Mouse (Mus musculus): ENCODE measurements around the gene Map7. TPM values are rescaled to one million over a fixed set of nuclear protein-coding genes. Genes with fewer than 3 reads are reported as not detected.

The Map7 gene
- total RNA-seq, 2 experiments from 2014 or later: 12.6 to 19.4 TPM

- no peak for DNase-seq
- intact Hi-C loops (cut with DNase I): no loop called here
These were observed 124.1 kb downstream of the Map7 start for GRCm38 (mm10) chr10:20272380-20272779.

GRCm38 (mm10) chr10:20273278-20273677 lies 125.0 kb downstream of the Map7 start:
- no peak for DNase-seq
- intact Hi-C loops (cut with DNase I): no loop called here

GRCm38 (mm10) chr10:20274022-20274421 lies 125.8 kb downstream of the Map7 start:
- no peak for DNase-seq
- intact Hi-C loops (cut with DNase I): no loop called here

GRCm38 (mm10) chr10:20281456-20281855 lies 133.2 kb downstream of the Map7 start:
- intact Hi-C loops (cut with DNase I): no loop called here
- DNase-seq: no peak

- intact Hi-C loops (cut with DNase I): no loop called here
- peak; percentile 49 for DNase-seq
These were observed 137.2 kb downstream of the Map7 start for GRCm38 (mm10) chr10:20285289-20285975.

- intact Hi-C loops (cut with DNase I): no loop called here
- DNase-seq: no peak
These were observed 137.9 kb downstream of the Map7 start for GRCm38 (mm10) chr10:20285994-20286836.

- DNase-seq: no peak
- intact Hi-C loops (cut with DNase I): no loop called here
These were observed 139.1 kb downstream of the Map7 start for GRCm38 (mm10) chr10:20287369-20287768.

GRCm38 (mm10) chr10:20290467-20290883 lies 142.2 kb downstream of the Map7 start:
- intact Hi-C loops (cut with DNase I): no loop called here
- peak; percentile 91 for DNase-seq

GRCm38 (mm10) chr10:20295961-20296360 lies 147.7 kb downstream of the Map7 start:
- intact Hi-C loops (cut with DNase I): no loop called here

GRCm38 (mm10) chr10:20298152-20298920 lies 150.1 kb downstream of the Map7 start:
- intact Hi-C loops (cut with DNase I): no loop called here

More at GRCm38 (mm10) chr10:20295961-20296360, 147.7 kb downstream of the Map7 start:
- no peak for DNase-seq

GRCm38 (mm10) chr10:20299114-20299513 lies 150.8 kb downstream of the Map7 start:
- DNase-seq: no peak
- intact Hi-C loops (cut with DNase I): no loop called here

More at GRCm38 (mm10) chr10:20298152-20298920, 150.1 kb downstream of the Map7 start:
- no peak for DNase-seq

GRCm38 (mm10) chr10:20310969-20311769 lies 162.9 kb downstream of the Map7 start:
- DNase-seq: no peak
- intact Hi-C loops (cut with DNase I): no loop called here

GRCm38 (mm10) chr10:20311918-20312735 lies 163.9 kb downstream of the Map7 start, which contains the start of gene Bclaf1:
TSS of gene Bclaf1 (plus strand) at chr10:20312469.
- intact Hi-C loops (cut with DNase I): no loop called here
- DNase-seq: peak; percentile 100

- intact Hi-C loops (cut with DNase I): no loop called here
- DNase-seq: peak; percentile 94
These were observed 164.5 kb downstream of the Map7 start for GRCm38 (mm10) chr10:20312736-20313301.

- DNase-seq: no peak
- intact Hi-C loops (cut with DNase I): no loop called here
These were observed 165.2 kb downstream of the Map7 start for GRCm38 (mm10) chr10:20313447-20313846.

GRCm38 (mm10) chr10:20313941-20314340 lies 165.7 kb downstream of the Map7 start:
- no peak for DNase-seq
- intact Hi-C loops (cut with DNase I): no loop called here

GRCm38 (mm10) chr10:20314797-20315196 lies 166.5 kb downstream of the Map7 start:
- intact Hi-C loops (cut with DNase I): no loop called here
- no peak for DNase-seq

GRCm38 (mm10) chr10:20317466-20317865 lies 169.2 kb downstream of the Map7 start:
- DNase-seq: no peak
- intact Hi-C loops (cut with DNase I): no loop called here

GRCm38 (mm10) chr10:20326226-20326625 lies 178.0 kb downstream of the Map7 start:
- no peak for DNase-seq
- intact Hi-C loops (cut with DNase I): no loop called here

Data from left cerebral cortex, postnatal 4 days (tissue).